Mouse (Mus musculus) ES-E14 (cell line): Measurements from ENCODE around the gene Atp6v1c2. TPM values are rescaled to one million over a fixed set of nuclear protein-coding genes. Genes with fewer than 3 reads are reported as not detected.
A peak's percentile ranks its signal among the peaks of the same experiment; 100 is the strongest.

ENCODE experiments used
- DNase-seq: peaks from one replicate; pipeline ENCODE4 v3.0.0-alpha.2; 2013; ENCODE audit warnings: low read depth, low spot score
- H3K27ac ChIP-seq: 2 replicates; pipeline ENCODE4 v1.5.1; 2012; ENCODE audit warnings: low read depth, mild to moderate bottlenecking, low read length, moderate library complexity, mixed read lengths; ENCODE audit not compliant: poor library complexity, insufficient read depth, severe bottlenecking
- H3K36me3 ChIP-seq: 2 replicates; pipeline ENCODE4 v1.6.1; 2012; ENCODE audit warnings: mild to moderate bottlenecking, low read length, moderate library complexity, mixed read lengths; ENCODE audit not compliant: control insufficient read depth, poor library complexity, insufficient read depth, severe bottlenecking
- H3K4me1 ChIP-seq, 2 experiments: fragments of 150-350 bp in 1 of 2; sonication (generic) in 1 of 2; 2 replicates each; pipeline ENCODE4 v1.6.1; 2012; ENCODE audit warnings: low read length in 2 of 2, mild to moderate bottlenecking in 1 of 2, mixed read lengths in 1 of 2; ENCODE audit not compliant: control insufficient read depth in 2 of 2, insufficient read depth in 2 of 2, poor library complexity in 1 of 2
- H3K4me3 ChIP-seq, 2 experiments: fragments of 150-350 bp in 1 of 2; sonication (generic) in 1 of 2; 2 replicates each; pipeline ENCODE4 v1.5.1; 2012; ENCODE audit warnings: low read length in 2 of 2, low read depth in 1 of 2, mild to moderate bottlenecking in 1 of 2, mixed read lengths in 1 of 2; ENCODE audit not compliant: insufficient read depth in 1 of 2, poor library complexity in 1 of 2, severe bottlenecking in 1 of 2
- H3K9ac ChIP-seq: 2 replicates; pipeline ENCODE4 v1.6.1; 2012; ENCODE audit warnings: low read depth, mild to moderate bottlenecking, low read length, mixed read lengths; ENCODE audit not compliant: poor library complexity, insufficient read depth, severe bottlenecking
- H3K9me3 ChIP-seq: fragments of 150-350 bp; sonication (generic); 2 replicates; pipeline ENCODE4 v1.6.1; 2012; ENCODE audit warnings: low read depth, mild to moderate bottlenecking, low read length; ENCODE audit not compliant: control insufficient read depth, insufficient read depth
- CHD2 ChIP-seq: IDR thresholded peaks from 2 replicates; pipeline ENCODE4 v1.6.1; 2014; ENCODE audit warnings: mild to moderate bottlenecking, low read depth, low read length, inconsistent platforms
- HCFC1 ChIP-seq: IDR thresholded peaks from 2 replicates; pipeline ENCODE4 v1.6.1; 2012; ENCODE audit warnings: low read length, inconsistent platforms, borderline replicate concordance; ENCODE audit not compliant: insufficient read depth
- MAFK ChIP-seq: IDR thresholded peaks from 2 replicates; pipeline ENCODE4 v1.6.1; 2014; ENCODE audit warnings: mild to moderate bottlenecking, low read depth, low read length, inconsistent platforms; ENCODE audit not compliant: insufficient read depth
- ZC3H11A ChIP-seq: IDR thresholded peaks from 2 replicates; pipeline ENCODE4 v1.6.1; 2012; ENCODE audit warnings: low read depth, mild to moderate bottlenecking, inconsistent platforms, low read length, borderline replicate concordance
- ZNF384 ChIP-seq: IDR thresholded peaks from 2 replicates; pipeline ENCODE4 v1.6.1; 2012; ENCODE audit warnings: low read depth, low read length, inconsistent platforms
- in situ Hi-C, 2 experiments: fragments of 600-800 bp; cut with MboI; formaldehyde crosslinking; loops; one replicate each; pipeline ENCODE4 v1.15.1; 2025; ENCODE audit warnings: low sequenced_read_pairs in 2 of 2, inconsistent platforms in 1 of 2; ENCODE audit not compliant: unreplicated experiment in 2 of 2
- total RNA-seq: library from RNA; depleted of rRNA; stranded (reverse); fragments of 300-350 nt; gene quantifications from 2 replicates; pipeline ENCODE4 v1.2.3, GENCODE M21; 2012

Atp6v1c2 gene
- total RNA-seq, 1 experiment, result 0.36 TPM

- TF ChIP-seq ZNF384 (no peak), CHD2 (no peak), MAFK (no peak), ZC3H11A (no peak), HCFC1 (no peak; the same call in 1 of the 2 replicates)
- H3K9me3 ChIP-seq, result no peaks in the 10 kb centered on the region
- H3K4me1 ChIP-seq, result peaks cover 0 to 13% of the 10 kb centered on the region in 2 experiments; a peak in 1 of 4 replicates
- in situ Hi-C loops, result no loop called here
- H3K9ac ChIP-seq, result peak overlapping the region; percentile 92
- peaks cover 17% of the 10 kb centered on the region for H3K36me3 ChIP-seq
- H3K27ac ChIP-seq, result no peak overlapping the region; the same call in 1 of the 2 replicates
- DNase-seq, result no peak
- H3K4me3 ChIP-seq, result peak overlapping the region; percentile 90 to 99
Observed at GRCm38 (mm10) chr12:17266673-17266990, 62.5 kb downstream of the Atp6v1c2 start.

- Histone ChIP-seq H3K36me3 (peaks cover 14% of the 10 kb centered on the region), H3K27ac (no peak within 1 kb of the TSS; the same call in 1 of the 2 replicates), H3K9ac (peak within 1 kb of the TSS; percentile 92), H3K4me1 (peaks cover 0 to 11% of the 10 kb centered on the region in 2 experiments; a peak in 1 of 4 replicates), H3K9me3 (no peaks in the 10 kb centered on the region), H3K4me3 (peak within 1 kb of the TSS; percentile 90 to 99)
- TF ChIP-seq ZC3H11A, result no peak
- TF ChIP-seq ZNF384, result peak; percentile 66; the same call in 1 of the 2 replicates
- 0 out of 2 replicates have a peak, but pooled peaks have one; percentile 28 for TF ChIP-seq HCFC1
- peak; percentile 76; the same call in 1 of the 2 replicates for TF ChIP-seq CHD2
- TF ChIP-seq MAFK, result no peak
- in situ Hi-C loops, result no loop called here
- peak; percentile 91 for DNase-seq
Observed at GRCm38 (mm10) chr12:17265971-17266672, 63.0 kb downstream of the Atp6v1c2 start, which contains the start of gene Pdia6. TSS of gene Pdia6 (plus strand) at chr12:17266545.

GRCm38 (mm10) chr12:17264826-17265225 lies 64.3 kb downstream of the Atp6v1c2 start:
- peaks cover 4% of the 10 kb centered on the region for H3K36me3 ChIP-seq
- TF ChIP-seq CHD2 (no peak), MAFK (no peak), ZNF384 (no peak), ZC3H11A (no peak), HCFC1 (no peak)
- no peak overlapping the region for H3K4me3 ChIP-seq
- no peak overlapping the region for H3K27ac ChIP-seq
- H3K9ac ChIP-seq, result no peak overlapping the region
- H3K9me3 ChIP-seq, result no peaks in the 10 kb centered on the region
- DNase-seq, result no peak
- peaks cover 0 to 9% of the 10 kb centered on the region in 2 experiments; a peak in 1 of 4 replicates for H3K4me1 ChIP-seq
- in situ Hi-C loops, result no loop called here

DNA sequence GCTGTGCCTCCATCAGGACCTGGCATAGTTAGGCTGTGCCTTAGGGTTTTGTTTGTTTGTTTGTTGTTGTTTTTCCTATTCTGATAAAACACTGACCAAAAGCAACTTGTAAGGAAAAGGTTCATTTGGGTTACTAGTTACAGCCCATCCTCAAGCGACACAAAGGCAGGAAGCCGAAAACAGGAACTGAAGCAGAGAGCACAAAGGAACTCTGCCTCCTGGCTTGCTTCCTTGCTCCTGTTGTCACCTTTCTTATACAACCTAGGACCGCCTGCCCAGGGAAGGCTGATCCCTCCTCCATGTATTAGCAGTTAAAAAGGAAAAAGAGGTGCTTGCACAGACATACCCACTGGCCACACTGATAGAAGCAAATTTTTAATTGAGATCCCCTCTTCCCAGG lies 65.3 kb downstream of the Atp6v1c2 start:
- Histone ChIP-seq H3K4me3 (no peak overlapping the region), H3K9me3 (no peaks in the 10 kb centered on the region), H3K36me3 (peaks cover 2% of the 10 kb centered on the region; the same call in 1 of the 2 replicates), H3K4me1 (peaks cover 0 to 7% of the 10 kb centered on the region in 2 experiments; a peak in 1 of 4 replicates), H3K9ac (no peak overlapping the region), H3K27ac (no peak overlapping the region)
- in situ Hi-C loops, result no loop called here
- DNase-seq, result no peak
- TF ChIP-seq HCFC1, result no peak
- no peak for TF ChIP-seq MAFK
- no peak for TF ChIP-seq CHD2
- no peak for TF ChIP-seq ZNF384
- TF ChIP-seq ZC3H11A, result no peak
